Mouse (Mus musculus) embryo, embryonic 11 days (tissue): ENCODE data around the gene Cabp4.
A peak's percentile ranks its signal among the peaks of the same experiment; 100 is the strongest.

Experiments
- DNase-seq: peaks from one replicate; pipeline ENCODE4 v3.0.0-alpha.2; 2015

The Cabp4 gene

GRCm38 (mm10) chr19:4164100-4164499, 20.3 kb upstream of the Cabp4 start:
- no peak for DNase-seq

- no peak for DNase-seq
Measured at GRCm38 (mm10) chr19:4163543-4163887, 19.7 kb upstream of the Cabp4 start.

- peak; percentile 97 for DNase-seq
Measured at GRCm38 (mm10) chr19:4162646-4163542, 19.1 kb upstream of the Cabp4 start, which contains the start of gene Rps6kb2. TSS of gene Rps6kb2 (minus strand) at chr19:4163354.

GRCm38 (mm10) chr19:4159049-4159448, 15.2 kb upstream of the Cabp4 start:
- no peak for DNase-seq

GRCm38 (mm10) chr19:4156771-4157170, 12.9 kb upstream of the Cabp4 start:
- no peak for DNase-seq

GRCm38 (mm10) chr19:4156073-4156579, 12.3 kb upstream of the Cabp4 start:
- DNase-seq, result no peak

GRCm38 (mm10) chr19:4155223-4156072, 11.6 kb upstream of the Cabp4 start:
- DNase-seq, result no peak

GRCm38 (mm10) chr19:4154437-4155222, 10.8 kb upstream of the Cabp4 start:
- no peak for DNase-seq

- no peak for DNase-seq
Measured at GRCm38 (mm10) chr19:4153232-4153654, 9.4 kb upstream of the Cabp4 start, which contains the start of gene Ptprcap. TSS of gene Ptprcap (plus strand) at chr19:4153604.

GRCm38 (mm10) chr19:4152445-4153231, 8.8 kb upstream of the Cabp4 start:
- DNase-seq, result no peak

GRCm38 (mm10) chr19:4151898-4152297, 8.1 kb upstream of the Cabp4 start:
- no peak for DNase-seq

- no peak for DNase-seq
Measured at GRCm38 (mm10) chr19:4151488-4151860, 7.6 kb upstream of the Cabp4 start.

- DNase-seq, result no peak
Measured at GRCm38 (mm10) chr19:4150567-4151487, 7.0 kb upstream of the Cabp4 start.

- no peak for DNase-seq
Measured at GRCm38 (mm10) chr19:4149764-4150461, 6.1 kb upstream of the Cabp4 start.

GRCm38 (mm10) chr19:4149283-4149682, 5.5 kb upstream of the Cabp4 start:
- no peak for DNase-seq

GRCm38 (mm10) chr19:4148819-4149218, 5.0 kb upstream of the Cabp4 start:
- DNase-seq, result no peak

GRCm38 (mm10) chr19:4148491-4148806, 4.6 kb upstream of the Cabp4 start, which contains the start of gene Coro1b:
TSS of gene Coro1b (plus strand) at chr19:4148619.
- peak; percentile 96 for DNase-seq

- no peak for DNase-seq
Measured at GRCm38 (mm10) chr19:4147782-4148490, 4.1 kb upstream of the Cabp4 start.

- no peak for DNase-seq
Measured at GRCm38 (mm10) chr19:4147022-4147405, 3.2 kb upstream of the Cabp4 start.
